Mouse (Mus musculus): ENCODE measurements around the gene Anks1b. TPM values are rescaled to one million over a fixed set of nuclear protein-coding genes. Genes with fewer than 3 reads are reported as not detected.

The Anks1b gene
- total RNA-seq, 2 experiments from 2014 or later = 417 TPM

DNA sequence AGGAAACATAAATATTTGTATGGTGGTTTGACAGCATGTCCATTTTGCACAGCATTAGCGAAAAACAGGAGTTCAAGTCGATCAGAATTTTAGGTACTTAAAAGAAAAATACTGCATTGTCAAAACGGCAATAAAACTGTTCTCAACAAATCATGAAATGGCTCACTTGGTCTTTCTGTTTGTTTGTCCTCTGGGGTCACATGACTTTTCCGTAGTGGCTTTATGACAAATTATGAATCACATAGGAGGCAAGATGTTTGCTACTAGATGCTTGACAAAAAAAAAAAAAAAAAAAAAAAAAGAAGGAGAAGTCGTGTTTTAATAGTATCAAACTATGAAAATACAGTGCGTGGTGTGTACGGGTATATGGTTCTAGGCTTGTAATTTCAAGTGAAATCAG, 495.7 kb downstream of the Anks1b start:
- DNase-seq (ENCODE audit: low spot score in 2 of 2) = no peak

DNA sequence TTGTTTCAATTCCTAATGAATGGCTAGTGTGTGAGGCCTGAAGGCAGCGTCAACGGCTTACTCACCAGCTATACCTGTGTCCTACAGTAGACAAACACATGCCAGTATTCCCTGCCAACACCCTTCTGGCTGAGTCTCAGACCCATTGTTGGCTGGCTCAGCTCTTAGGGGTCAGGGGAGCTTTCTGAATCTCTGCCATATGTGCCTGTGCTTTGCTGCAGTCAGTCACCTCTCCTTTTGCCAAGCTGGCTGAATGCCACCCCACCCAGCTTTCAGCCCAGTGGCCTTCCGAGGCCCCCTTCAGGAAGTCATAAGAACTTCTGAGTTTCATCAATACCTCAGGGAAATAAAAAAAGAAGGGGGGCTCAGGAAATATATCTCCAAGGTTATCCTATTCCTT, 497.4 kb downstream of the Anks1b start:
- peak; percentile 30 to 55 for DNase-seq (ENCODE audit: low spot score in 2 of 2)

- DNase-seq (ENCODE audit: low spot score in 2 of 2) = peak; percentile 41 to 51
Observed at GRCm38 (mm10) chr10:90373469-90373868, 500.2 kb downstream of the Anks1b start.

DNA sequence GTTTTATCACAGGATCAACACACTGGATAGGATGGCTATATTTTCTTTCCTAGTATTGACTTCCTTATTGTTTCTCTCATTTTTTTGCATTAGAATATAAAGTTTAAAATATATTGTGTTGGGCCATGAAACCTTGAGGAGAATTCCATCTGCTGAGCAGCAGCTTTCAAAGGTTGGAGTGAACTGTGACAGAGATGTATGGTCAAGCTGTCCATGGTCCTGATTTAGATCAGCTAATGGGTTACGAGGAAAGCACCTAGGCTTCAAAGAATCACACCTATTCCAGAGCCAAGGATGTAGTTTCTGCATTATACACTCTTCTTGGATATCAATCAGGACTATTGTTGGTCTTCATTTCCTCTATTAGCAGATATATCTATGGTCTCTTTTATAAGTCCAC, 503.3 kb downstream of the Anks1b start:
- DNase-seq (ENCODE audit: low spot score in 2 of 2) = no peak

DNA sequence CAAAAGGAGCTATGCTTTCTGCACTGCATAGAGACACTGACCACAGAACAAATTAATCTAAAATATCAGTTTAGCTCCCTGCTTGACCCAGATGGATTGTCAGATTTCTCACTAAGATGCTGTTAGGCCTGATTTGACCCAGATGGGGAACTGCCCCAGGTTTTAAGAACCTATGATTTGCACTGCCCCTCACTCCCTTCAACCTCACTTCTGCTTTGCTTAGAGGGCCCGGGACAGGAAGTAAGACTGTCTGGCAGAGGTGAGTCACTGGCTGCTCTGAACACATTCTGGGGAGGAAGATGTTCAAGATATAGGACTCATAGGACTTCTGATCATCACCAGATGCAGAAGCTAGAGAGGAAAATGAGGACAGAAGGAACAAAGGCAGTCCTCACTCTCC, 506.8 kb downstream of the Anks1b start:
- no peak for DNase-seq (ENCODE audit: low spot score in 2 of 2)

- no peak for DNase-seq (ENCODE audit: low spot score in 2 of 2)
Observed at GRCm38 (mm10) chr10:90380704-90381339, 507.5 kb downstream of the Anks1b start.

GRCm38 (mm10) chr10:90400382-90400781, 527.1 kb downstream of the Anks1b start:
- no peak for DNase-seq (ENCODE audit: low spot score in 2 of 2)

- no peak for DNase-seq (ENCODE audit: low spot score in 2 of 2)
Observed at GRCm38 (mm10) chr10:90408484-90408883, 535.2 kb downstream of the Anks1b start.

DNA sequence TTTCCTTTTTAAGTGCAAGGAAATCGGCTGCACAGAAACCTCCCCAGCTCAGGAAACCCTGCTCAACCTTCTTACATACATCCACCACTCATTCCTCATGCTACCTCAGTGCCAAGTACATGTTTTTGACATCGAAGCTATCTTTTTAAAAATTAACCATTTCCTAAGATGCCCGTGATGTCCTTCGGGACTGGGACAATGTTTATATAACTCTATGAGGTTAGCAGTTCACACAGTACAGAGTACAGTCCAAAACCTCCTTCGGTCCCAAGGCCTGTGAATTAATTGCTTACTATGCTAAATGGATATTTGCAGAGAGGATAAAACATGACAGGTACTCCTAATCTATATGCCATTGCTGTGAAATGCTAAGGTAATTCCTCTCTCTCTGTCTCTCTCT, 558.2 kb downstream of the Anks1b start:
- DNase-seq (ENCODE audit: low spot score in 2 of 2) = no peak

GRCm38 (mm10) chr10:90431974-90432373, 558.7 kb downstream of the Anks1b start:
- DNase-seq (ENCODE audit: low spot score in 2 of 2) = peak; percentile 18 to 29

- peak; percentile 37 to 41 for DNase-seq (ENCODE audit: low spot score in 2 of 2)
Observed at GRCm38 (mm10) chr10:90432479-90432878, 559.2 kb downstream of the Anks1b start.

DNA sequence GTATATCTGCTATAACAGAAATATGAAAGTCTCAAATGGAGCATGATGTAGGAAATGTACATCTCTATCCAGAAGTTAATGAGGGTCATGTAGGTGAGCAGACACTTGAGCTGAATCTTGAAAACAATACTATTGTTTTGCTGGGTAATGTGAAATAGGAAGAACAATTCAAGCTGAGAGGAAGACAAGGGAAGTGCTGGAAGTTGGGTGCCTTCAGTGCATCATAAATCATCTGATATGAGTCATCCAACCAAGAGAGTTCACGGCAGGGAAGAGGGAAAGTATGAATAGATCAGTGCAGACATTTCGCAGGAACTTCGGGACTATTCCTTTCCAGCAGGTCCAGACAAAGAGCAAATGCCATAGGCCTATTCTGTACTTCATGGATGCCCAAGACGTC, 567.7 kb downstream of the Anks1b start:
- DNase-seq (ENCODE audit: low spot score in 2 of 2) = no peak

DNA sequence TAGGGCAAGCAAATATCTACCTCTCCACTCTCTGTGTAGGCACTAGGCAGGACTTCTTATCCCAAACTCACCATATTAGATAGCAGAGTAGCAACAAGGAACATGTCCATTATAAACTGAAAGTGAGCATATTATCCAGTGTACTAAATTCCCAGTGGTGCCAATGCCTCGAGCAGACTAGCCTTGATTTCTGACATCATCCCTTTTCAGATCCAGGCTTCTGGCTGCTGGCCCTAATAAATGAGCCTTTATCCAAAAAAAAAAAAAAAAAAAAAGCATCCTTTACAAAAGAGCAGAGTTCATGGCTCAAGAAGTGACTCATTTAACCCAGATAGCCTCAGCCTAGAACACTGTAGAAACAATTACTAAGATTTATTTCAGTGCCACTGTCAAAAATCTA, 568.3 kb downstream of the Anks1b start:
- DNase-seq (ENCODE audit: low spot score in 2 of 2) = no peak

DNA sequence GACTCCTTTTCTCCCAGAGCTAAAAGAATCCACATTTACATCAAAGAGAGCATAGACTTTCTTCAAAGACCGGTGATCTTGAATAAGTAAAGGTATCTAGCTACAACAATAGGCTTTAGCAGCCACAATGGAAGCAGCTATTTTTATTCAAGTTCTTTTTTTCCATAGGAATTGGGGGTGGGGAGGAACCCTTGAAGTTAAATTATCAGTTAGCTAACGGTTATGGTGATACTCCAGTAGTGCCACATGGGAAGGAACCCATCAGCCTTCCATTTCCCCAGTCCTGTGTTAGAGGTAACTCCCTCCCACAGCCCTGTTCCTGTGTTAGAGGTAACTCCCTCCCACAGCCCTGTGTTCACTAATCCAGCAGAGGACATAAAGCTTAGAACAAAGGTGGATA, 591.6 kb downstream of the Anks1b start:
- no peak for DNase-seq (ENCODE audit: low spot score in 2 of 2)

- no peak for DNase-seq (ENCODE audit: low spot score in 2 of 2)
Observed at GRCm38 (mm10) chr10:90465426-90465825, 592.1 kb downstream of the Anks1b start.

GRCm38 (mm10) chr10:90467546-90467945, 594.2 kb downstream of the Anks1b start:
- DNase-seq (ENCODE audit: low spot score in 2 of 2) = no peak

DNA sequence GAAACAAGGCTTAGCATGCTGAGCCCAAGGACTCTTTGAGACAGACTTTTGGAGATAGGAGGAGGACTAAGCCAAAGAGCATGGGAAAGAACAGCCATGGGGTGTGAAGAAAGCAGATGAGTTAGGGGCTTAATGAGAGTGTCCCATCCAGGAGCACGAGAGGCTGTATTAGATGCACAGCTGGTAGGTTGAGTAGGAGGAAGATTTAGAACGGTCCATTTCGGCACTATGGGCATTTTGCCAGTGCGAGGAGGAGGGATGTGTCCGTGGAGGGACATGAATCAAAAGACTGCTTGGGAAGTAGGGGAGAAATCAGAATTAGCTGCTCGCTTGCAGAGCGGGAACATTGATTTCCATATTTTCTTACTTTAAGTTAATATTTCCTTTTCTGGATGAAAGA, 620.1 kb downstream of the Anks1b start:
- DNase-seq (ENCODE audit: low spot score in 2 of 2) = peak; percentile 32 to 53

GRCm38 (mm10) chr10:90493996-90494642, 620.8 kb downstream of the Anks1b start:
- DNase-seq (ENCODE audit: low spot score in 2 of 2) = no peak

DNA sequence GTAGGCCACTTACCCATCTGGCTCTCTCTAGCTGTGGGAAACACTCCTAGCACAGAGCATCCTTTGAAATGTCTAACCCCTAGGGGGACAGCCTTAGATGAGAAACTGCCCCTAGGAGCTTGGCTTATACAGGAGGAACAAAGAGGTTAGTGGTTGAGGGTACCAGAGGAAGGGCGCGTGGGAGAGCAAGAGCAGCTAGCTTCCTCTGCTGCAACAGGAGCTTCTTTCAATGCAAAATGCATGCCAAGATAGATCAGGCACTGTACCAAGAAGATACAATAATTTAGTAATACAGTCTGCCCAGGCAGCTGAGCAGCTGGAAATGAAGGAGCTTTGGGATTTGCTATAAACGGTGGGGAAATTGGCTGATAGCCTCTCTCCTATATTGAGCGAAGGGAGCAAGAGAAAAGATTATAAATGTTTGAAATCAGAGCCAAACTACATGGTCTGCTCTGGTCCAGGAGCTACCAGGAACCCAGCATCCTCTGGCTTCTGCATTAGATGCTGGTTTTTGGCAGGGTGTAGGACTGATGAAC, 621.7 kb downstream of the Anks1b start:
- DNase-seq (ENCODE audit: low spot score in 2 of 2) = peak; percentile 46 to 55

GRCm38 (mm10) chr10:90507561-90507960, 634.3 kb downstream of the Anks1b start:
- DNase-seq (ENCODE audit: low spot score in 2 of 2) = no peak

DNA sequence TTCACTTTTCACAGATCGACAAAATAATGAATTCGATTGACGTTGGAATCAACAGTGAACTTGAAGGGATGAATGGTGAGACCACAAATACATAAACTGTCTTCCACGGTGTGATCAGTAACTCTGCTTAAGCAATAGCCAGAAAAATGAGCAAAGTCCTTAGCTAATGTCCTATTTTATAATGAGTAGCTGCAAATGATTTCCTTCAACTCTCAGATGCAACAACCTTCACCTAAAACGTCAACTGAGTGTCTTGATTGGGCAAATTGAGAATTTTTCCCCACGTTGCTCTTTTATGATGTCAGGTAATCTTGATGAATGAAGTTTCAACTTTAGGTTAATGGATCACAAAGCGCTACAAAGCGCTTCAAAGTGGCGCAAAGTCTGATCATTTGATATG, 639.5 kb downstream of the Anks1b start:
- no peak for DNase-seq (ENCODE audit: low spot score in 2 of 2)

- no peak for DNase-seq (ENCODE audit: low spot score in 2 of 2)
Observed at GRCm38 (mm10) chr10:90531813-90532212, 658.5 kb downstream of the Anks1b start.

DNA sequence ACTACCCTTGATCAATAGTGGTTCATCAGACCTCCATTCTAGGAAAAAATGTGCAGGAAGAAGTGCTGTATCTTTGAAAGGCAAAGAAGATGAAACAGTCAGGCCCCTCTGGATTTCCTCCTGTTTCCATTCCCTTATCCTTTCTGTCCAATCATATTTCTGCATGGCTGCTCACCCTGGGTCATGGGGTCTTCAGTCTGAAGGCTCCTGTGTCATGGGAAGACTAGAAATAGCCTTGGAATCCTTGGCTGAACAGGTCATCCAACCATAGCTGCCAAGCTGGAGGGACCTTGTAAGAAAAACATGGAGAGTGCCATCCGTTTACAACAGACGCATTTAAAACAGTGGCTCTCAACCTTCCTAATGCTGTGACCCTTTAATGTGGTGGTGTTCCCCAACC, 662.1 kb downstream of the Anks1b start:
- no peak for DNase-seq (ENCODE audit: low spot score in 2 of 2)
